Mouse (Mus musculus) urinary bladder, postnatal 25 days (tissue): ENCODE measurements around the gene Lrrfip1.

Experiments
- DNase-seq: peaks from one replicate; pipeline ENCODE4 v3.0.0; 2022; ENCODE audit warnings: low spot score

Lrrfip1 gene

DNA sequence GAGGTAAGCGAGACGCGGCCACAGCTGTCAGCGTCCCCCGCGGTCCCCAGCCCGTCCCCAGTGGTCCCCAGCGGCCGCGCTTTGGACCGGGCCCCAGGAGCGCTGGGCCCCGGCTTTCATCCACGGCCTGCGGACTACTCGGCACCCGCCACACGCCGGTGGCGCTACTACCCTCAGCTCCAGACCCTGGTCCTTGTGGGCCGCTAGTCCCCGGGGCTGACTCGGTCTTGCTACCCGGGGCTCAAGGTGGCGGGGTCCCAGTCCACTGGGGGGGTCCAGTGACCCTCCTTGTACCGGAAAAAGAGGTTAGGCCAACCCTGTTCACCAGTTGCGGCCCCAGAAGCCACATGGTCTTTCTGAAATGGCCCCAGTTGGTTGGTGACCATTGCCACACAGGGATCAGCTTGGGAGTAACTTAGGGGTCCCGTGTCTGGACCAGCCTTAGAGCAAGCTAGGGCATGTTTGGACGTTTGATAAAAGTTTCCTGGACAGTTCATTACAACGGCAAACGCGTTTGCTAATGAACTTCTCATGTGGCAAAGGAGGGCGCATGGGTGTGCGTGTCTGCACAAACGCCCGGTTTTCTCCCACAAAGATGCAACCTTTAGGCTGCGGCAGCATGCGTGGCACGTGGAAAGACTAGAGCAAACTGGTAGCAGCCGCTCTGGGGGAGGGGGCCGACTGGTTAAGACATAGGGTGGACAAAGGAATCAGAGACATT lies 514 bp downstream of the Lrrfip1 start:
- no peak for DNase-seq

DNA sequence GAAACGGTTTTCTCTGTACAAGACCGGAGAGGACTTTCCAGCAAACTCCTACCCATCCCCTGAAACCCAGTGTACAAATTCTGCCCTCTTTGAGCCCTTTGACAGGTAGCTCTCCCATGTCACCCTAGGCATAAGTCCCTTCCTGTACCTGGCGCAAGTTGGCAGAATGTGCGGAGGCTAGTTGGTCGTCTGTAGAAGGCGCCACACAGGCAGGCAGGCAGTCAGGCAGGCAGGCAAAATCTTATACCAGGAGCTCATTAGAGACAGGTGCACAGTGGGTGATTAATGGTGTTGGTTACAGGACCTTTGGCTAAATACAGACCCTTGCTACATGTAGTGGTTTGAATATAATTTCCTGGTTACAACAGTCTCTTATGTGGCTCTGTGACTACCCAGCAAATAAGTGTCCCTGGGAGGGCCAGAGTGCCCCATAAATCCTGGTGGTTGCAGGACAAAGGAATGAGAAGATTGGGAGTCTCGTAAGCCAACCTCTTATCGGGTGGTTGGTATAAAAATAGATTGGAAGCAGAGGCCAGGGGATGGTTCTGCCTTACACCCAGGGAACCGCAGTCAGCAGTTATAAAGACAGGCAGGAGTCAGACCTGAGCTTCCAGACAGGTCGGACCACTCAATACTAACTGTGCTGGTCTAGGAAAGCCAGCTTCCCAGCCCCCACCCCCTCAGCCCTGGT lies 1.5 kb downstream of the Lrrfip1 start:
- DNase-seq = no peak

DNA sequence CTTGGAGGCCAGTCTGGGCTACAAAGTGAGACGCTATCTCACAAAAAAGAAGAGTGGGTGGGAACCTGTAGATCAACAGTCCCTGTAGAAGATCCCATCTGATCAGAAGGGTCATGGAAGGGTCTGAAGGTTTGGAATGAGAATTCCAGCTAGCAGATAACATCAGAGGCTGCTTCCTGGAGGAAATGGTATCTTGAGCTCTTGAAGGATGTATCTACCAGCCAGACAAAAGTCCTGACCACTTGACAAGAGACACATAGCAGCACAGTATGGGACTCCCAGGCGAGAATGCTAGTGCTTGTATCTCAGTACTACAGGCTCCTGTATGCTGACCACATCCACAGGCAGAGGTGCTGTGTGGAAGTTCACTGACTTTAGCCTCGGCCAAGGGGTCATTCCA lies 2.6 kb downstream of the Lrrfip1 start:
- DNase-seq = no peak

DNA sequence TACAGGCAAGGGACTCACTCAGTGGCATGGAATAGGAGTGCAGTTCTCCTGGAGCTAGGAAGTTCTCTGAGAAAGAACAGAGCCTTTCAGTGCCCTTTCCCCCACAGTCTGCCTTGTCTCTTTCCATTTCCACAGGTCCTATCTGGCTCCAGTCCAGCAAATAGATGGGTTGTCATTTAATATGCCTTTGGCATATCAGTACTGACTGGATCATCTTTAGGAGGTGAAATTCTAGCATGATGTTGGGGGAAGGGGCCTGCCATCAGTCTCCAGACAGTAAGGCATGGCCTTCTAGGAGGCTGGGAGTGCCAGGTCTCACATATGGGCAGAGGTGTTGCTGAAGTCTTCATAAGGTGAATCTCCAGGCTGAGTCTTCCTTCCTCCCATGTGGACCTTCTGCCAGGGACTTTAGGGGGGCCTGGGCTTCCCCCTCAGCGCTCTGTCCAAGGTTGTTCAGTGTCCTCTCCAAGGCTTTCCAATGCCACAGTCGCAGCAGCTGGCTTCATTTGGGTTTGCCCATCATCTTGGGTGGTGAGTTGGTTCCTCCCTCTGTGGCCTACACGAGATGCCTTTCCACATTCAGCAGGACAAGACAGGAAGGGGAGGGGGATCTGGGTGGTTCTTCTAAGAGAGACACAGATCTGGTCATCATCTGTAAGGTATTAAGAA lies 3.5 kb downstream of the Lrrfip1 start:
- no peak for DNase-seq

DNA sequence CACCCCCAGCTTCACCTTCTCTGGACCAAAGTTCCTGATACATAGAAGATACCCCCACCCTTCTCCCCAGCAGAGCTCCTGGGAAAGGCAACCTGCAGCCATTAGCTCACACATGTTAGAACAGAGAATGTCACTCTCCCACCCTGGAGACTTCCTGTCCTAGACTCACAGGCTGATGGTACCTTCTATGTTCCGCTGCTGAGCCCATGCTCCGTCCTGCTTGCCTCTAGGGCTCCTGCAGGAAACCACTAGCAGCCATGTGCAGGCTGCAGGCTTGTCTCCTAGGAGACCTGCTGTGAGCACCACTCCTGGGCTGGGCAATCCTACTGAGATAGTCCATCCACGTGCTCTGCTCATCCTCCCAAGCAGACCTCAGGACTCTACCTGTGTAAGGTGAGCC lies 4.1 kb downstream of the Lrrfip1 start:
- DNase-seq = no peak

DNA sequence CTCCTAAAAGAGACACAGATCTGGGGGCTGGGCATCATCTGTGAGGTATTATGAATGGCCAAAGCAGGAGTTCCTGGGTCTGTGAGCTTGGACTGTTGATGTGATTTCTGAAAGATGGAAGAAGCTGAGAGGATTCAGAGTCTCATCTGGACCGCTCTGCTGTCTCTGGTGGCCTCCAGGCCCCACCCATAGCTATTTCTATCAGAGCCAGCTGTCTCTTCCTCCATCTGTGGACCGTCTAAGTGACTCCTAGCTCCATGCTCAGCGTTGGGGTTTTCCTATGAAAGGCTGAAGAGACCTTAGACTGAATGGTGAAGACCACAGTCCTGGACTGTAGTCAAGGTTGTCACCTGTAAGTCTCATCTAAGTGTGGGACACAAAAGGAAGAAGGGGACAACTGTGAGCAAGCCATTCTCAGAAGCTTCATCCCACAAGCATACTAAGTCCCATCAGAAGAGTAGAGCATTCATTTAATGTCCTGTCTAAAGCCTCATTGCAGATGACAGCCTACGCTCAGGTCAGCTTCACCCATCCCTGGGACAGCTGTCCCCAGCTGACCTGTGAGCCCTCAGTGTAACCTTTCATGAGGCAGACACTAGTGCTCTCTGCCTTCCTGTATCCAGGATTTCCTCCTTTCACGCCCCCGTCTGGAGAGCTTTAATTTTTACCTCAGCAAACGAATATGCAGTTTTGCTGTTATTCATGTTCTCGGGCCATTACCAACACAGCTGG lies 5.2 kb downstream of the Lrrfip1 start:
- no peak for DNase-seq

DNA sequence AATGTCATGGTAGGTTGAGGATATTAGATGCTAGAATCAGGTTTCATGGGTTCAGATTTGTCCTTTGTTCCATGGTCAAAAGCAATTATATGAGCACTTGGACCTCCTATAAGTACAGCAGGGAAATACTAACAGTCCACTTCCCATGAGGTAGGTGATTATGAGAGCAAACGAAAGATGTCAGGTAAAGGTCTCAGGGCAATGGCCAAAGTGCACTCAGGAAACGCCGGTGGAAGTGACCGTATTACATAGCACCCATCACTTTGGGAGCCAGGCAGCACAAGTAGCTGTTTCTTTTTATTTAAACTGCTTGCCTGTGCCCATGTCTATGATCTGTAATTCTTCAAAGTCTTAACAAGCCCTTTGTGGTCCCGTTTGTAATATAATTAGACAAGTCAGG lies 7.5 kb downstream of the Lrrfip1 start:
- no peak for DNase-seq

DNA sequence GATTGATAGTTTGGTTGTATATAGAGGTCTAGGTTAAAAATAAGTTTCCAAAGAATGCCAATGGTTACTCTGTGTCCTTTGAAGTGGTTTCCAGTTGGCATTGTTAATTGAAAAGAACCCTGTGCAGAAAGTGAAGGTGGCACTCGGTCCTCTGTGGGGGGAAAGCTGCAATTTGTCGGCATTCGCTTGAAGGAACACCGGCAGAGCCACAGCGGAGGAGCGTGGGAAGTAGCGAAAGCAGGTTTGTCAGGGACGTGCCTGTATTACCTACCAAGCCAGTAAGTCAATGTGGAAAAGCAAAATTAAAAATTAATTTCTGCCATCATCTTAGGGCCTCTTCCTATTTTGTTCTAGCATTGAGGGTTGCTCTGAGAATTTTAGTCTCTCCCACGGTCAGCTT lies 8.2 kb downstream of the Lrrfip1 start:
- no peak for DNase-seq

DNA sequence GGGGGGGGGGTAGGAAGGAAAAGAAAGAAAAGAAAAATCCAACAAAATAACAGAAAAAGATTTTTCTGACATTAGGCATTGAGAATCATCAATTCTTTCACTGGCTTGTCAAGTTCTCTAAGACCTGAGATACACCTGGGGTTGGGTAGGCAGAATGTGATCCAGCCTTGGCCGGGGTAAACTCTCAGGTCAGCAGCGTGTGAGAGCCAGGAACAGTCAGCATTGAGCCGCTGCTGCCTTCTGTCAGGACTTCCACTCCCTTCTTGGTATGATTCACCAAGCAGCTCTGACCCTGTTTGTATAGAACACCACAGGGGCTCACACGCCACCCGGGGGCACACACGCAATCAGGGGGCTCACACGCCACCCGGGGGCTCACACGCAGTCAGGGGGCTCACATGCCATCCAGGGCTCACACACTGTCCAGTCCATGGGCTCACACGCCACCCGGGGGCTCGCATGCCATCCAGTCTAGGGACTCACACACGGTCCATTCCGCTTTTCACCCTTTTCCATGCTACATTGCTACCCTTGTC lies 9.7 kb downstream of the Lrrfip1 start:
- DNase-seq = no peak

DNA sequence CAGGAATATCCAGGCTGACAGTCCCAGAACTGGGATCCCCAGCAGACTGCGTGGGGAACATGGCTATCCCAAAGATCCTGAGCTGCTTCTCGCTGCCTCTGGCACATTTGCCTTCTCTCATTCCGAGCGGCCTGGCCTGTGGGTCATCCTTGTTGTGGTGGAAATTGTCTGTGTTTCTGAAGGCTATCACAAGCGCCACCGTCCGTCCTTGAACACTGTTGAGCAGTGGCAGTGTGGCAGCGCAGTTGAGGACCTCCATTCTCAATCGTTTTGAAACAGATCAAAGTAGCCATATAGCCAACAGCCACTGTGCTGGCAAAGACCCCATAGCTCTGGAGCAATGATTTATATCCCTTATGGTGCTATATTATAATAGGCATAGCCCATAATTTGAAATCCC lies 10.2 kb downstream of the Lrrfip1 start:
- DNase-seq = no peak

DNA sequence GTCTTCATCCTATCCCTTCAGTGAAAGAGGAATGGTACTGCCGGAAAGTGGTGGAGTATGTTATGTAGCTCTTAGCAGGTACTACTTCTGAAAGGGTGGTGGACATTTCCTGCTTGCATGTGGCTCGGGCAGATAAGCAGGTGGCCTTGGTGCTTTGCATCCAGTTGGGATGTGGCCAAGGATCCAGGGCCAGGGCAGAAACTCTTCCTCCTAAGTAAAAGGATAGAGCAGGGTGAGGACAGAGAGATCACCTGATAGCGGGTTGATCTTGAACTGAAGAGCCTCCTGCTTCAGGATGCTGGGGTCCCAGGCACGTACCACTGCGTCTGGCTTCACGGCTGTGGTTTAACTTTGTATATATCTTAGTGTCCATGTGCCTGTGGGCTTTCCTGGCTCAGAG lies 10.7 kb downstream of the Lrrfip1 start:
- no peak for DNase-seq

DNA sequence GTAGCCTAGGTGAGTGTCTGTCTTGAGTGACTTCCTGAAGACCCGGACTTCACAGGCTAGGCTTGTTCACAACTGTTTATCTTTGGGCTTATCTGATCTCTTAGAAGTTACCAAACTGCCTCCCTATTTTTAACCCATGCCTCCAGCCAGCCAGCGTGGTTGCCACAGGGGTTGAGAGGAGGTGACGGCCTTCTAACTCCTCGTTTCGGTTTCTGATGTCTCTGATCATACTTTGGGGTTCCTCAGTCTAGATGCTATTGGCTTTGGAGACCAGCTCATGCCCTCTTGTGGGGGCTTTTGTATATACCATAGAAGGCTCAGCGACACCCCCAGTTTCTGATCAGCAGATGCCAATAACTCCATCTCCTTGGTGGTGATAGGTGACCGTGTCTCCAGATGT lies 11.7 kb downstream of the Lrrfip1 start:
- DNase-seq = no peak

DNA sequence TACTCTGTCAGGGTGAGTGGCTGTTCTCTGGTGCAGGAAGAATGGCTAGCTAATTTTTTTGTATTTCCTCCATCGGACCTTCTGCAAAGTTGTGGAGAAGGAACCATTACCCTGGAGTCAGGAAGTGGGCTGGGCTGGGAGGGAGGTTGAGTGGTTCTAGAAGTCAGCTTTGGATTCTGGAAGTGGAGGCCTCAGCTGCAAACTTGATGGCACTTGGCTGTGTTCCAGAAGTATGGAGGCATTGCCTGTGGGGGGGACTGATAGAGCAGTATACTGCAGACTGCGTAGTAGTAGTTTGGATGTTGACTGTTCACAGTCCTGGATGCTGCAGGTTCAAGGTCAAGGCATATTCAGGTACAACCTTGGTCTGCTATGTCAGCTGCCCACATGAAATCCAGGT lies 12.2 kb downstream of the Lrrfip1 start:
- no peak for DNase-seq

DNA sequence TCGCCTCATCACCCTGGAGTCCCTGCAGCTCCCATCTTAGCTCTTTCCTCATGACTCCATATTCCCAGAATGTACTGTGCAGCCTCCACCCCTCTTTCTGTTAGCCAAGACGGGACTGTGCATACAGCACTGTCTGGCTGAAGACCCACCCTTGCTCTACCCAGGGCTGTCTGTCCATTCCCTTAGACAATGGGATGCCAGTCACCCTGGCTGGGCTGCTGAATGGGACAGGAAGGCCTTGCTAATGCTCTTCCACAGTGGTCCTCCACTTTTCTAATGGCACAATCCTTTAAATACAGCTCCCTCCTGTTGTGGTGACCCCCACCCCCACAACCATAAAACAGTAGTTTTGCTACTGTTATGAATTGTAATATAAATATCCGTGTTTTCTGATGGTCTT lies 12.8 kb downstream of the Lrrfip1 start:
- no peak for DNase-seq

DNA sequence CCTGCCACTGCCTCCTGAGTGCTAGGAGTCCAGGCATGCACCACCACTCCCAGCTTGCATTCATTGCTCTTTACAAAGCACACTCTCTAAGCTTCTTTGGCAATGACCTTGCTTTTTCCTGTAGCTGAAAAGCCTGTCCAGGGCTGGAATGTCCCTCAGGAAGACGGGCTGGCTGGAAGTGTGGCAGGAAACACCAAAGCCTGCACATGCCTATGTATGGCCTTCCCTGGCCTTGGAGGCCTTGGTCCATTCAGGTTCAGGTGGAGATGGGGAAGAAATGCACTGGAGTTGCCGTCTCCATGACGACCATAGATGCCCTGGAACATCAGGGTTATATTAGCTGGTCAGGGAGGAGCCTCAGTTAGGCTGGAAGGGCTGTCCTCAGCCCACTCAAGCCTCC lies 15.3 kb downstream of the Lrrfip1 start:
- DNase-seq = no peak

DNA sequence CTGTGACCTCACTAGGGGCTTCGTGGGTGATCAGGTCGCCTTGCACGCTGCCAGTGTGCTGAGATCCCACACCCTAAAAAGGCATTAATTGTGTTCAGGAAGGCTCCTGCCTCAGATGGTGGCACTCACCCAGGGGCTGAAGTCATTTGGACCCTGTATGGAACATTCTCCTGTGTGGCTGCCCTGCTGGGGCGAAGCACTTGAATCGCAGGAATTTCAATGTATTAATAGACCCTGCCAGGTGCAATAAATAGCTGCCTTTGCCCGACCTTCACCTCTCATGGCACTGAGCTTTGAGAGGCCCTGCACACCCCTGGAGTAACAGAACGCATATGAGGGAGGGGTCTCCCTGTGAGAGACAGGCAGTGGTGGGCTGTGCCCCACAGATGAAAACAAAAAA lies 17.0 kb downstream of the Lrrfip1 start:
- no peak for DNase-seq

DNA sequence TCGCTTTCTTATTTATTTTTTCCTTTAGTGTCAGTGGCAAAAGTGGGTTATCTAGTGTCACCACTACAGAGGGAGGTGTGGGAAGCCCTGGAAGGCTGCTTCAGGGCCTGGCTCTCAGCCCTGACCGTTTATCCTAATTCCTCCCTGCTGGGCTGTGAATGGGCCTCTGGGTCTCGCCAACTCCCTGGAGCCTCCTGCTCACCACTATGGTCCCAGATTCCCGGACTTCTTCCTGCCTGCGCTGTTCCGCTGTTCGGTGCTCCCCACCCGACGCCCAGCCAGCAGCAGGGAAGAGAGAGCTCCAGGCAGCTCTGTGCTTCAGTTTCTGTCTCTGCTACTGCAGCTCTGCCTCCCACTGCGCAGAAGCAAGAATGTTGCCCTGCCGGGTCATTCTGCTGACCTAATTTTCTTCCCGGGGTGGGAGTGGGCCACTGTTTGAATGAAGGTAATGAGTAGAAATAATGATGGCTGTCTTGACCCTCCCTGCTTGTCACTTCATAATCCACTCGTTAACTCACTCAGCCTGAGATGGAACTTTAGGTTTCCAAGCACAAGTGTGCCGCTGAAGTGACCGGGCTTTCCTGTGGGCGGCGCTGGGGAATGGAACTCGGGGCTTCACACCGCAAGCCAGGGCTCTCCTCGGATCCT lies 18.7 kb downstream of the Lrrfip1 start:
- DNase-seq = no peak

DNA sequence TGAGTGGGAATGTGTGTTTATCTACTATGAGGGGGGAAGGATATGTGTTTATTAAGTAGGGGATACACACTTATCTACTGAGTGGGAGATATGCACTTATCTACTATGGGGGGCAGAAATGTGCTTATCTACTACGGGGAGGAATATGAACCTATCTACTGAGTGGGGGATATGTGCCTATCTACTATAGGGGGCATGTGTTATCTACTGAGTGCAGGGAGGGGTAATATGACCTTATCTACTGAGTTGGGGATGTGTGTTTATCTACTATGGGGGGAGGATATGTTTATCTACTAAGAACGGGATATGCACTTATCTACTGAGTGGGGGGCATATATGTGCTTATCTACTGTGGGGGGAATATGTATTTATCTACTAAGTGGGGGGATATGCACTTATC lies 20.8 kb downstream of the Lrrfip1 start:
- no peak for DNase-seq

DNA sequence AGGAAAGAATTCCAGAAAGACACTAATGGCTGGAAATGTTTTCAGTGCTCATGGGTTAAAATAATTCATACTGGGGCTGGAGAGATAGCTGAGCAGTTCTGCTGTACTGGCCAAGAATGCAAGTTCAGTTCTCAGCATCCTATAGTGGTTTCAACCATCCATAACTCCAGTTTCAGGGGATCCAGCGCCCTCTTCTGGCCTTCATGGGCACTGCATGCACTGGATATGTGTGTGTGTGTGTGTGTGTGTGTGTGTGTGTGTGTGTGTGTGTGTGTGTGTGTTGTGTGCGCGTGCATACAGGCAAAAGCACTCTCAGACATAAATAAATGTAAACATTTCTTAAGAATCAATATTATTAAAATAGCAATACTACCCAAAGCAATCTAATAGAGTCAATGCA lies 22.8 kb downstream of the Lrrfip1 start:
- no peak for DNase-seq

DNA sequence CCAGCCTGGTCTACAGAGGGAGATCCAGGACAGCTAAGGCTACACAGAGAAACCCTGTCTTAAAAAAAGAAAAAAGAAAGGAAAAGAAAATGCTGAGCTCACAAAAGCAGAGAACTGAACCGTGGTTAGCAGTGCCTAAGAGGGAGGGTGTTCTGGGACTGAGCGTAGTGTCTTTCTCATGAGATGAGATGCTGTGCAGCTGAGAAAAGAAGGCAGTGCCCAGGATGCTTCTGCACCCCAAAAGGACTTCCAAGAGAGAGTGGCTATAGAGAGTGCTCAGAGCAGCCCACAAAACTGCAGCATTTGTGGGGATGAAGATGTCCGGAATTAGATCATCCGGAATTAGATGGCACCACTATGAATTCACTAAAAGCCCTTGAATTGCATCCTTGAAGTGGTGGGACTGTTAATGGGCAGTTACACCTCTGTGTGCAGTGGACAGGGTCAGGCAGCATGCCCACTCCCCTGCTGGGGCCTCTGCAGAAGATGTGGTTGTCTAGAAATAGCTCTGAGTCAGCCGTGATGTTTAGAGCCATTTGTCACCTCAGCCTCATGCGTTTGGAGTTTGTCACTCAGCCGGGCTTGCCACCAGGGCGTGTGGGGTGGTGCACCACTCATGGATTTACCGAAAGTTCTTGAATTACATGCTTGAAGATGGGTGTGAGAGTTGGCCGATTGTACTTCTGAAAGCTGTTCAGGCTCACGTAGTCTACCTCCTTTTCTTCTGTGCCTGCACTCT lies 23.8 kb downstream of the Lrrfip1 start:
- no peak for DNase-seq

DNA sequence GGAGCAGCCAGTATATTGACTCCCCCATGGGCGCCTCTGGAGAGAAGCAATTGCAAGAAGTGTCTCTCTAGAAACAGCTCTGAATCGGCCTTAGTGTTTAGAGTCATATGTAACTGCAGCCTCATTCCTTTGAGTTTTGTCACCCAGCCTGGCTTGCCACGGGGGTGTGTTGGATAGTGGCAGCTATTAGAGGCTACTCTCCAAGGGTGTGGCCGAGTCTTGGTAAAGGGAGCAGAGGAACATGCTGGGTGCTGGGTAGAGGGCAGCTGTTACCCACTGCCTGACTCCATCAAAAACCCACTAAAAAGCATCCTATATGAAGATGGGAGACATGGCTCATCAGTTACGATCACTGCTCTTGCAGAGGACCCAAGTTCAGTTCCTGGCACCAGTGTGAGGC lies 24.7 kb downstream of the Lrrfip1 start:
- DNase-seq = no peak
